Mouse (Mus musculus) lung, embryonic 16.5 days (tissue): Measurements from ENCODE around the gene Mamdc2. TPM values are rescaled to one million over a fixed set of nuclear protein-coding genes. Genes with fewer than 3 reads are reported as not detected.

Source experiments
- ATAC-seq: fragments of 200-750 bp; cut with Nextera tagmentation; 2 replicates; pipeline ENCODE4 v1.8.0; 2017; ENCODE audit warnings: low read depth, mild to moderate bottlenecking, moderate library complexity
- H3K27ac ChIP-seq: fragments of 300-500 bp; sonication (generic); 2 replicates; pipeline ENCODE4 v1.5.1; 2014; ENCODE audit warnings: mild to moderate bottlenecking, control low read depth, low read length
- H3K27me3 ChIP-seq: fragments of 300-500 bp; sonication (generic); 2 replicates; pipeline ENCODE4 v1.6.1; 2014; ENCODE audit warnings: low read depth, low read length, mixed read lengths; ENCODE audit not compliant: control insufficient read depth, insufficient read depth
- H3K36me3 ChIP-seq: fragments of 300-500 bp; sonication (generic); 2 replicates; pipeline ENCODE4 v1.6.1; 2014; ENCODE audit warnings: low read length; ENCODE audit not compliant: control insufficient read depth, insufficient read depth
- H3K4me1 ChIP-seq: fragments of 300-500 bp; sonication (generic); replicated peaks from 2 replicates; pipeline ENCODE4 v1.6.1; 2014; ENCODE audit warnings: low read length, mixed read lengths; ENCODE audit not compliant: control insufficient read depth, insufficient read depth
- H3K4me2 ChIP-seq: fragments of 300-500 bp; sonication (generic); 2 replicates; pipeline ENCODE4 v1.6.1; 2014; ENCODE audit warnings: low read depth, low read length, control low read depth
- H3K4me3 ChIP-seq: fragments of 300-500 bp; sonication (generic); 2 replicates; pipeline ENCODE4 v1.5.1; 2014; ENCODE audit warnings: mild to moderate bottlenecking, low read length, control low read depth
- H3K9ac ChIP-seq: fragments of 300-500 bp; sonication (generic); 2 replicates; pipeline ENCODE4 v1.6.1; 2014; ENCODE audit warnings: low read length, control low read depth
- H3K9me3 ChIP-seq: fragments of 300-500 bp; sonication (generic); 2 replicates; pipeline ENCODE4 v1.6.1; 2016; ENCODE audit warnings: low read length; ENCODE audit not compliant: control insufficient read depth
- WGBS: fragments of 180-500 bp; shearing (Covaris S2); extraction: QIAGEN DNeasy Blood & Tissue Kit; methylation state at CpG from one replicate; pipeline ENCODE4 v1.1.7; 2014; 5-methylcytosine and 5-hydroxymethylcytosine counted together
- polyA plus RNA-seq: library from polyadenylated mRNA; unstranded; fragments of >200 nt; fragmentation: Nextera tagmentation; extraction: Ambion mirVana; gene quantifications from 2 replicates; pipeline ENCODE4 v1.2.1, GENCODE M21; 2015

Gene Mamdc2
- polyA plus RNA-seq, 1 experiment from 2014 or later = 5.2 TPM

GRCm38 (mm10) chr19:23281911-23282660 is 166.2 kb downstream of the Mamdc2 start:
- Histone ChIP-seq H3K4me3 (no peak overlapping the region), H3K4me2 (no peak overlapping the region), H3K36me3 (no peaks in the 10 kb centered on the region), H3K27me3 (no peaks in the 10 kb centered on the region), H3K9ac (no peak overlapping the region), H3K4me1 (no peaks in the 10 kb centered on the region), H3K27ac (no peak overlapping the region), H3K9me3 (no peaks in the 10 kb centered on the region)
- no peak for ATAC-seq
- 47% methylated on average over 8 of the region's 8 CpGs for WGBS

GRCm38 (mm10) chr19:23274054-23274724 is 174.1 kb downstream of the Mamdc2 start:
- Histone ChIP-seq H3K27ac (no peak overlapping the region; the same call in 1 of the 2 replicates), H3K9me3 (no peaks in the 10 kb centered on the region), H3K4me2 (peak overlapping the region; percentile 56), H3K36me3 (no peaks in the 10 kb centered on the region), H3K4me1 (peaks cover 8% of the 10 kb centered on the region), H3K9ac (peak overlapping the region; percentile 89), H3K4me3 (peak overlapping the region; percentile 77), H3K27me3 (no peaks in the 10 kb centered on the region)
- WGBS = 44% methylated on average over 4 of the region's 4 CpGs
- peak; percentile 53 for ATAC-seq

DNA sequence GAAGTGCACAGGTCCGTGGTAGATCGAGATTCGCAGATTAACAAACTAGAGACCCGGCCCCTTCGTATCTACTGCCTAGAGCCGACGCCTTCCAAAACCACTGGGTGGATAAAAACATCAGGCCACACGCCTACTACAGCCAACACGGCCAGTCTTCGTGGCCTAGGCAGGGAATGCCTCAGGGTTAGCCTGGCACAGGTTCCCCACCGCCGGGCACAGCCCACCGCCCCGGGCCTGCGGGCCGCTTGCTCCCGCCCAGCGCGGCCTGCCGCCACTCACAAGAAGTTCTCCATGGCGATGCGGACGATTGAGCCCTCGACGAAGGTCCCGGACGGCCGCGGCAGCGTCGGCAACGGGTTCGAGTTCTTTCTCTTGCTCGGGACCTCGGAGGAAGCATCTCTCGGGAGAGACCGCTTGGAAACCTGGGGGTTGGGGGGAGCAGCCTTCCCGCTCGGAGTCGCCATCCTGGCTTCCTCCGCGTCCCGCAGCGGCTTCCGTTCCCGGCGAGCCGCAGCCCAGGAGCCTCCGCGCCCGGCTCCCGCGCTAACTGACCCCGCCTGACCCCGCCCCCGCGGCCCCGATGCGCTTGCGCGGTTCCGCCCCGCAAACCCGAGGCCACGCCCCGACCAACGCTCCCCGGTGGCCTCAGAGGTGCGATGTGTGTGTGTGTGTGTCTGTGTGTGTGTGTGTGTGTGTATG is 174.7 kb downstream of the Mamdc2 start, which contains the start of gene Smc5:
Gene Smc5, minus strand, starts transcription at position 543 of the 699 bp plus-strand sequence.
- Histone ChIP-seq H3K4me3 (peak within 1 kb of the TSS; percentile 77), H3K4me1 (peaks cover 8% of the 10 kb centered on the region), H3K27me3 (no peaks in the 10 kb centered on the region), H3K36me3 (peaks cover 3% of the 10 kb centered on the region), H3K27ac (peak within 1 kb of the TSS; percentile 74), H3K4me2 (peak within 1 kb of the TSS; percentile 56), H3K9ac (peak within 1 kb of the TSS; percentile 89), H3K9me3 (no peaks in the 10 kb centered on the region)
- peak; percentile 97 for ATAC-seq
- WGBS = under 1% methylated on average over 69 of the region's 69 CpGs

GRCm38 (mm10) chr19:23256771-23257170 is 191.5 kb downstream of the Mamdc2 start:
- ATAC-seq = no peak
- no peaks in the 10 kb centered on the region for H3K4me1 ChIP-seq
- no peaks in the 10 kb centered on the region for H3K9me3 ChIP-seq
- no peak overlapping the region for H3K27ac ChIP-seq
- WGBS = 92% methylated on average over 9 of the region's 9 CpGs
- H3K4me2 ChIP-seq = no peak overlapping the region
- no peak overlapping the region for H3K9ac ChIP-seq
- H3K36me3 ChIP-seq = peaks cover 25% of the 10 kb centered on the region
- no peak overlapping the region for H3K4me3 ChIP-seq
- H3K27me3 ChIP-seq = no peaks in the 10 kb centered on the region

Other genes with a start within 250 kb of the Mamdc2 start
- 31.6 and 32.6 TPM in 2 replicates for gene Smc5, start 174.5 kb downstream of the Mamdc2 start, polyA plus RNA-seq
- gene 1700028P14Rik, start 204.4 kb upstream of the Mamdc2 start, polyA plus RNA-seq = 2.3 and 3.2 TPM in 2 replicates
- gene Ptar1, start 239.0 kb upstream of the Mamdc2 start, polyA plus RNA-seq = 4.8 and 6.2 TPM in 2 replicates